Mouse (Mus musculus) hindbrain, embryonic 14.5 days (tissue): ENCODE results near the gene Pcgf2. TPM values are rescaled to one million over a fixed set of nuclear protein-coding genes. Genes with fewer than 3 reads are reported as not detected.

Source experiments
- ATAC-seq: fragments of 200-750 bp; cut with Nextera tagmentation; 2 replicates; pipeline ENCODE4 v1.8.0; 2017; ENCODE audit warnings: moderate number of reproducible peaks, mild to moderate bottlenecking, moderate TSS enrichment, moderate library complexity; ENCODE audit not compliant: low FRiP score
- DNase-seq: peaks from one replicate; pipeline ENCODE4 v3.0.0-alpha.2; 2015; ENCODE audit warnings: low spot score
- H3K27ac ChIP-seq: fragments of 300-500 bp; sonication (generic); 2 replicates; pipeline ENCODE4 v1.5.1; 2014; ENCODE audit warnings: mild to moderate bottlenecking, moderate library complexity
- H3K27me3 ChIP-seq: fragments of 300-500 bp; sonication (generic); 2 replicates; pipeline ENCODE4 v1.6.1; 2014; ENCODE audit warnings: mild to moderate bottlenecking, low read length, mixed read lengths; ENCODE audit not compliant: control insufficient read depth, insufficient read depth
- H3K36me3 ChIP-seq: fragments of 300-500 bp; sonication (generic); replicated peaks from 2 replicates; pipeline ENCODE4 v1.6.1; 2014; ENCODE audit not compliant: control insufficient read depth, insufficient read depth
- H3K4me1 ChIP-seq: fragments of 300-500 bp; sonication (generic); replicated peaks from 2 replicates; pipeline ENCODE4 v1.6.1; 2014; ENCODE audit warnings: antibody characterized with exemption, low read length, mixed read lengths; ENCODE audit not compliant: control insufficient read depth, insufficient read depth
- H3K4me2 ChIP-seq: fragments of 300-500 bp; sonication (generic); replicated peaks from 2 replicates; pipeline ENCODE4 v1.6.1; 2014; ENCODE audit warnings: mild to moderate bottlenecking, moderate library complexity
- H3K4me3 ChIP-seq: fragments of 300-500 bp; sonication (generic); replicated peaks from 2 replicates; pipeline ENCODE4 v1.5.1; 2014; ENCODE audit warnings: mild to moderate bottlenecking, low read length
- H3K9ac ChIP-seq: fragments of 300-500 bp; sonication (generic); 2 replicates; pipeline ENCODE4 v1.6.1; 2014
- H3K9me3 ChIP-seq: fragments of 300-500 bp; sonication (generic); 2 replicates; pipeline ENCODE4 v1.6.1; 2016; ENCODE audit warnings: low read length; ENCODE audit not compliant: control insufficient read depth
- WGBS: fragments of 180-500 bp; shearing (Covaris S2); extraction: QIAGEN DNeasy Blood & Tissue Kit; methylation state at CpG from one replicate; pipeline ENCODE4 v1.1.7; 2014; 5-methylcytosine and 5-hydroxymethylcytosine counted together
- polyA plus RNA-seq: library from polyadenylated mRNA; unstranded; fragments of >200 nt; fragmentation: Nextera tagmentation; extraction: Ambion mirVana; gene quantifications from 2 replicates; pipeline ENCODE4 v1.2.1, GENCODE M21; 2014

Pcgf2 gene
- polyA plus RNA-seq, 1 experiment from 2014 or later = 23.4 TPM

- 96% methylated on average over 4 of the region's 4 CpGs for WGBS
- H3K36me3 ChIP-seq = peaks cover 98% of the 10 kb centered on the region
These were observed 21.0 kb upstream of the Pcgf2 start for GRCm38 (mm10) chr11:97721338-97721737.

GRCm38 (mm10) chr11:97719041-97719440 lies 18.7 kb upstream of the Pcgf2 start:
- Histone ChIP-seq H3K36me3 (peaks cover 90% of the 10 kb centered on the region), H3K9ac (no peak overlapping the region), H3K9me3 (no peaks in the 10 kb centered on the region), H3K4me1 (no peaks in the 10 kb centered on the region), H3K4me2 (no peak overlapping the region), H3K27me3 (no peaks in the 10 kb centered on the region), H3K4me3 (no peak overlapping the region), H3K27ac (no peak overlapping the region)
- DNase-seq (no peak), ATAC-seq (no peak)
- WGBS = 86% methylated on average over 4 of the region's 4 CpGs

More at GRCm38 (mm10) chr11:97721338-97721737, 21.0 kb upstream of the Pcgf2 start:
- no peak overlapping the region for H3K27ac ChIP-seq
- DNase-seq = no peak
- no peak overlapping the region for H3K4me3 ChIP-seq
- H3K4me2 ChIP-seq = no peak overlapping the region
- H3K9me3 ChIP-seq = no peaks in the 10 kb centered on the region
- H3K4me1 ChIP-seq = no peaks in the 10 kb centered on the region
- H3K9ac ChIP-seq = no peak overlapping the region
- H3K27me3 ChIP-seq = no peaks in the 10 kb centered on the region
- ATAC-seq = no peak

DNA sequence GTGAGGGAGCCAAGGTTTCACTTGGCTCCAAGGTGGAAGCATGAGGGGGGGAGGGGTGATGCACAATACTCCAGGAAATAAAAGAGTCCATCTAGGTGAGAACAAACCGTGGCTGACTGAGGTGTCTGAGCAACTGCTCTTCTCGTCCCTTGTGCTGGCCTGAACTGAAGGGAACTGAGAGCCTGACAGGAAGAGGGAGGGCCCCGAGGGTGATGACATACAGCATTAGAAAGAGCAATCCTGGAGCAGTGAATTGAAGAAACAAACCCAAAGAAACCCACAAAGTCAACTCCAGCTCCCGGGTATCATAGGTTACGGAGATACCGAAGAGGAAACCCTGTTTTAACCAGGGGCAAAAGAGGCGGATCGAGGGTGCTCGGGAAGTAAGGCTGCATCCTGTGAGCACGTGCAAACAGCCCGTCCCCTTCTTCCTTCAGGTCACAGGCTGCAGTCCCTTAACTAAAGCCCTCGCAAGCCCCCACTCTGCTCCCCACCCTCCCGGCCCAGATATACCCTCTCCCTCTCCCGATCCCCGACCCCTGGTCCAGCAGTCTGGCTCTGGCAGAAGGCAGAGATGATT lies 18.1 kb upstream of the Pcgf2 start:
- Histone ChIP-seq H3K9me3 (no peaks in the 10 kb centered on the region), H3K36me3 (peaks cover 90% of the 10 kb centered on the region), H3K27ac (no peak overlapping the region), H3K4me2 (no peak overlapping the region), H3K4me3 (no peak overlapping the region), H3K4me1 (no peaks in the 10 kb centered on the region), H3K9ac (no peak overlapping the region), H3K27me3 (no peaks in the 10 kb centered on the region)
- DNase-seq (no peak), ATAC-seq (no peak)
- WGBS = 86% methylated on average over 15 of the region's 15 CpGs

DNA sequence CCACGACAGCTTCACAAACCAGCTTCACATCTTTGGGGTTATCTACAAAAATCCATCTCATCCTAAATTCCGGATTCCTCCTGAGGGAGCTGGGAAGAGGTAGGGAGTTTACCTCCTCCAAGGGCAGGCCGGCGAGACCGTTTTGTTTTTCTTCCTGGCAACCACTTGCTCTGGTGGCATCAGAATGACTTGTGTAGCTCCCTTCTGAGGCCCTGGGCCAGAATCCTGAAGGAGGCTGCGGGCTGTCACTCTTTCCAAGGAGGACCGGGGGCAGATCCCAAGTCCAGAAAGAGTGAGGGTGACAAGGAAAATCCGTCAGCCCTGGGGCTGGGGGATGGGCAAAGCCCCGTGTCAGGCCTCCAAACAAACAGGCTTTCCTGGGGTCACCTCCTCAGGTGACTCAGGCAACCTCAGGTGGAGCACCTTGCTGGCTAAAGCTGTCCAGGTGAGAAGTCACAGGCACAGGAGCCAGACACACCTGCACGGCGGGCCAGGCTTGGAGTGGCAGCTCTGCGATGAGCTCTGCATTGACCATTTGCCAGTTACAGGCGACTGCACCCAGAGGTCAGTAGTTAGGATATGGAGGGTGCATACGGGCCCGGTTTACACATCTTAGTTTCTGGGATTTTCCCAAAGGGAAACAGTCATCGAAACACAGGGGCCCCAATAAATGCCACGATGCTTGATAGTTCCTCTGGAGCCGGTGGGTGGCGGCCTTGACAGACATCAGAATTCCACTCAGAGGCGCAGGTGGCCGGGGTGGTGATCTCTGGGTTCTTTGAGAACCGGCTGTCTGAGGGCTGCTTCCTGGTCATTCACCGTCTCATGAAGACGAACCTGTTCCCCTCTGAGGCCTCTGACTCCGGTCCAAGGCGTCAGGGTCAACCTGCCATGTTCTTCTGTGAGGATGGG lies 17.3 kb upstream of the Pcgf2 start:
- Histone ChIP-seq H3K4me3 (no peak overlapping the region), H3K4me2 (no peak overlapping the region), H3K4me1 (no peaks in the 10 kb centered on the region), H3K9ac (no peak overlapping the region), H3K9me3 (no peaks in the 10 kb centered on the region), H3K27me3 (no peaks in the 10 kb centered on the region), H3K27ac (no peak overlapping the region), H3K36me3 (peaks cover 90% of the 10 kb centered on the region)
- no peak for DNase-seq
- 92% methylated on average over 26 of the region's 26 CpGs for WGBS
- ATAC-seq = no peak

DNA sequence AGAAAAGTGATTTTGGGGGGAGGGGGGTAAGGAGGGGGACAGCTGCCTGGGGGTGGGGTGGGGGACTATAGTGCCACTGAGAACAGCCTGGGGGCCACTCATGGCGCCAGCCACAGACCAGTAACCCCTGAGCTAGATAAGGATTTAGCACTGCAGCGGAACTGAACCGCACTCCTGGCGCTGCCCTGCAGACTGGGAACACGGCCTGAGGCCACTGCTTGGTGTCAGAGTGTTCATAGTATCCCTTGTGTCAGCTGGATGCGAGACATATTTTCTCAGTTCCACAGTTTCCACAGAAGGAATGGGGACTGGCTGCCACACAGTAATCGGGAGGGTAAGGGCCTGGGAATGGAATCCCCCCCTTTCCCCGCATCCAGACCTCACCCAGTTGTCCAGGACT lies 15.7 kb upstream of the Pcgf2 start:
- no peak overlapping the region for H3K27ac ChIP-seq
- H3K4me3 ChIP-seq = no peak overlapping the region
- DNase-seq (no peak), ATAC-seq (no peak)
- WGBS = 92% methylated on average over 8 of the region's 8 CpGs
- no peaks in the 10 kb centered on the region for H3K27me3 ChIP-seq
- H3K9ac ChIP-seq = no peak overlapping the region
- H3K36me3 ChIP-seq = peaks cover 90% of the 10 kb centered on the region
- H3K4me1 ChIP-seq = no peaks in the 10 kb centered on the region
- H3K4me2 ChIP-seq = no peak overlapping the region
- no peaks in the 10 kb centered on the region for H3K9me3 ChIP-seq

GRCm38 (mm10) chr11:97714784-97715760 lies 14.8 kb upstream of the Pcgf2 start:
- no peak for DNase-seq
- H3K36me3 ChIP-seq = peaks cover 85% of the 10 kb centered on the region
- WGBS = 94% methylated on average over 14 of the region's 14 CpGs

GRCm38 (mm10) chr11:97714356-97714755 lies 14.1 kb upstream of the Pcgf2 start:
- Histone ChIP-seq H3K4me3 (no peak overlapping the region), H3K4me1 (no peaks in the 10 kb centered on the region), H3K4me2 (no peak overlapping the region), H3K9ac (no peak overlapping the region), H3K36me3 (peaks cover 83% of the 10 kb centered on the region), H3K27ac (no peak overlapping the region), H3K9me3 (no peaks in the 10 kb centered on the region), H3K27me3 (no peaks in the 10 kb centered on the region)
- DNase-seq = no peak
- 96% methylated on average over 3 of the region's 3 CpGs for WGBS
- ATAC-seq = no peak

More at GRCm38 (mm10) chr11:97714784-97715760, 14.8 kb upstream of the Pcgf2 start:
- no peaks in the 10 kb centered on the region for H3K9me3 ChIP-seq
- H3K4me2 ChIP-seq = no peak overlapping the region
- no peaks in the 10 kb centered on the region for H3K4me1 ChIP-seq
- no peak overlapping the region for H3K27ac ChIP-seq
- no peaks in the 10 kb centered on the region for H3K27me3 ChIP-seq
- no peak overlapping the region for H3K9ac ChIP-seq
- ATAC-seq = no peak
- no peak overlapping the region for H3K4me3 ChIP-seq

DNA sequence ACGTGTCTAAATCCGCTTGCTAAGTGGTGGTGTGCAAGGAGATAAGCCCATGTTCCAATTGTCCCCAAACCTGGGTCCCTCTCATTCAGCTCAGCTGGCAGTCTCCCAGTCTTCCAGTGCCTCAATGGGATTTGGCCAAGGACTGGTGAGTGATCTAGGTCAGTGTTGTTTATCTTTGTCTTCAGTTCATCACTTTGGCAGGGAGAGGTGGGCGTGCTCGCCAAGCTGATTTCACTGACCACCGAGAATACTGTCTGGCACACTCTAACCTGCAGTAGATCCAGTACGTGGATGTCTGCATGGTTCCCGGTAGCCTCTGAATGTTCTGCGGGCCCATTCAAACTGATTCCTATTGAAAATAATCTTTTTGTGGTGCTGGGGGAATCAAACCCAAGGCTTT lies 13.6 kb upstream of the Pcgf2 start:
- H3K4me2 ChIP-seq = no peak overlapping the region
- ATAC-seq (no peak), DNase-seq (no peak)
- H3K9ac ChIP-seq = no peak overlapping the region
- H3K27me3 ChIP-seq = no peaks in the 10 kb centered on the region
- H3K4me3 ChIP-seq = no peak overlapping the region
- H3K36me3 ChIP-seq = peaks cover 83% of the 10 kb centered on the region
- H3K4me1 ChIP-seq = no peaks in the 10 kb centered on the region
- 92% methylated on average over 8 of the region's 8 CpGs for WGBS
- no peak overlapping the region for H3K27ac ChIP-seq
- H3K9me3 ChIP-seq = no peaks in the 10 kb centered on the region

DNA sequence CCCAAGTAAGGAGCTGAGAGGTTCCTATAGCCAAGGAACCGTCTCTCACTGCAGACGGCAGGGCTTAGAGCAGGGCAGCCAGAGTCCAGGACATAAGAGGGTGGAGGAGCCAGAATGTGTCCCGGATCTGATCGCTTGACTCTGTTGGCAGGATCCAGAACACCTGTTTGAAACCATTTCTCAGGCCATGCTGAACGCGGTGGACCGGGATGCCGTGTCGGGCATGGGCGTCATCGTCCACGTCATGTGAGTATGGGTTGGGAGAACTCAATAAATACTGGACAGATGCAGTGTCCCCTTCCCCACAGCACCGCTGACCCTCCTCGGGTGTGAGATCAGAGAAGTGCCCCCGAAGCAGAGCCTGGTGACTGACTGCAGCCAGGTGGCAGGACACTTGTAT lies 12.0 kb upstream of the Pcgf2 start:
- Histone ChIP-seq H3K27me3 (no peaks in the 10 kb centered on the region), H3K36me3 (peaks cover 83% of the 10 kb centered on the region), H3K4me2 (no peak overlapping the region), H3K4me1 (no peaks in the 10 kb centered on the region), H3K4me3 (no peak overlapping the region), H3K27ac (no peak overlapping the region), H3K9me3 (no peaks in the 10 kb centered on the region), H3K9ac (no peak overlapping the region)
- WGBS = 94% methylated on average over 15 of the region's 15 CpGs
- DNase-seq (no peak), ATAC-seq (no peak)
